Mouse (Mus musculus) layer of hippocampus, adult 2 months (tissue): Measurements from ENCODE around the gene Tnxb. TPM values are rescaled to one million over a fixed set of nuclear protein-coding genes. Genes with fewer than 3 reads are reported as not detected.
"Not testable (repeated sequence)": the region's sequence is repeated elsewhere in the genome, so short reads cannot be mapped to it uniquely, and the experiment has no call there.

Source experiments
- DNase-seq, 2 experiments: peaks; one replicate each; pipeline ENCODE4 v3.0.0; 2022; ENCODE audit warnings: low spot score in 2 of 2
- H3K27ac ChIP-seq: fragments of 200-600 bp; 2 replicates; pipeline ENCODE4 v1.8.1; 2022
- H3K4me3 ChIP-seq: fragments of 200-600 bp; 2 replicates; pipeline ENCODE4 v1.8.1; 2022; ENCODE audit warnings: mild to moderate bottlenecking
- CTCF ChIP-seq: fragments of 200-600 bp; conservative IDR thresholded peaks from 2 replicates; pipeline ENCODE4 v1.8.1; 2022; ENCODE audit warnings: antibody characterized with exemption, mild to moderate bottlenecking, moderate library complexity
- total RNA-seq, 2 experiments: library from RNA; stranded (reverse); gene quantifications; 2 replicates each; pipeline ENCODE4 v1.2.3; 2021

The Tnxb gene
- total RNA-seq, 2 experiments from 2014 or later: 10.9 to 11.0 TPM

GRCm38 (mm10) chr17:34685120-34686110, 15.1 kb downstream of the Tnxb start:
- DNase-seq: no peak
- TF ChIP-seq CTCF: no peak
- no peak overlapping the region for H3K27ac ChIP-seq
- no peak overlapping the region for H3K4me3 ChIP-seq

DNA sequence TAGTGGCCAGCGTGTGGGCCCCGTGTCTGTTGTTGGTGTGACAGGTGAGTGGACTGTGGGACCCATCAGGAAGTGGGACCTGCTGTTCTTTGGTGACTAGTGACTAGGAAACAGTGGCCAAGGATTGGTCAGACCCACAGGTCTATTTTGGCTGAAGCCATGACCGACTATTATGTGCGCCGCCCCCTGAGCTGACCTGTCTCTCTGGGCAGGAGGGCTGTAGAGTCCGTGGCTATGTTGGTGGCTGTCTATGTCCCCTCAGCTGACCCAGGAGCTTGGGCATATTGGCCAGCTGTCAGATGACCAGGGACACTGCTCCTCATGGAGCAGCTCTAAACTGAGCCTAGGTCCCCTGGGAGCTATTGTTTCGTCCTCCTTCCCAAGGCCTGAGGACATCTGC, 18.6 kb downstream of the Tnxb start:
- H3K27ac ChIP-seq: no peak overlapping the region
- no peak overlapping the region for H3K4me3 ChIP-seq
- DNase-seq: no peak
- TF ChIP-seq CTCF: no peak

- Histone ChIP-seq H3K4me3 (no peak overlapping the region), H3K27ac (no peak overlapping the region)
- no peak for DNase-seq
- no peak for TF ChIP-seq CTCF
These were observed 20.1 kb downstream of the Tnxb start for GRCm38 (mm10) chr17:34690458-34690857.

DNA sequence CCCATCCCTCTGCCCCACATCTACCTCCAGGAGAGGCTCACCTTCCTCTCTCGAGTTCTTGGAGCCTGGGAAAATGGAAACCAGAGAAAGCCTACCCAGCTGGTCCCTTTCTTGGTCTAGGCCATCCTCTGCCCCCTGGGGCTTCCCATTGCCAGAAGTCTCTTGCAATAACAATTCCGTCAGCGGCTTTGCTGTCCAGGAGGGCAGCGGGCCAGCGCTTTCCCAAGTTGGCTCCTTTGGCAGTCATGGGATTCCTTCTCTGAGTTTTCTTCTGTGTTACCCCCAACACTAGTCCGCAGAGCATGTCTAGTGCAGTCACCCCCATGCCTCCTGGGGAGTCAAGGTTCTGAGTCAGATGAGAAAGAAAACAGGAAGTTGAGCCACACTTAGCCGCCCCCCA, 22.6 kb downstream of the Tnxb start:
- H3K4me3 ChIP-seq: no peak overlapping the region
- TF ChIP-seq CTCF: no peak

DNA sequence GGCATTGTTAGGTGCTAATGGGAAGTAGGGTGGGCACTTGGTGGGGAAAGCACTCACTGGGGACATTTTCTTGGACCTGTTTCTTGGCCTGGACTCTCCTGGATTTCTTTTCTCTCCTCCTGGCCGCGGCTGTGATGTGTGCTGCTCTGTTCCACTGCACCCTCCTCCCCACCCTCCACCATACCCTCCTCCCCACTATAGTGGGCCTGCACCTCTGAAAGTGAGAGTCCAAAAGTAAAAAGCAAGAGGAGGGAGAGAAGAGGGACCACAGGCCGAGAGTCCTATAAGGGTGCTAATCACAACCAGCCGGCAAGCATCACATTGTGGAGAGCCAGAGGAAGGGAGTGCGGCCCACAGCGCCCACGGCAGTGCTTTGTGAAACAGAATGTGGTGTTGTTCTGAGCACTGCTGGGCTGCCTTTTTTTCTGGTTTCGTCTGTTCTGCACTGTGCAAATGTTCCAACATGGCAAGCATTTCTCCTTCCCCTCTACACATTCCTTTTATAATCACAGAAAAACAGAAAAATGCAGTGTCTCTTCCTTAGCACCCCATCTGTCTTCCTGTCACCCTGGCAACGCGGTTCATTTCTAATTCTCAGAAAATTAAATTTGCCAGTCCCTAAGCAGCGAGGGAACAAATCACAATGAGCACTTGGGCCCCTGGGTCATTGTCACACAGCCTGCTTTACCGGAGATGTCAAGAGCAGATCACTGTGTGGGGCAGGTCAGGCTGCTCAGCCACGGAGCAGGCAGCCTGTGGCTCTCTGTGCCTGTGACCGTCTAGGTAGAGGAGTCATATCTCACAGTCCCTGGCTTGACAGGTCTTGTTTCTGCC, 29.5 kb downstream of the Tnxb start:
- no peak overlapping the region for H3K4me3 ChIP-seq
- DNase-seq: peak; percentile 78 to 91
- peak overlapping the region; percentile 95 for H3K27ac ChIP-seq
- TF ChIP-seq CTCF: no peak; the same call in 1 of the 2 replicates

More for the DNA sequence above, 22.6 kb downstream of the Tnxb start:
- no peak overlapping the region for H3K27ac ChIP-seq
- DNase-seq: no peak

DNA sequence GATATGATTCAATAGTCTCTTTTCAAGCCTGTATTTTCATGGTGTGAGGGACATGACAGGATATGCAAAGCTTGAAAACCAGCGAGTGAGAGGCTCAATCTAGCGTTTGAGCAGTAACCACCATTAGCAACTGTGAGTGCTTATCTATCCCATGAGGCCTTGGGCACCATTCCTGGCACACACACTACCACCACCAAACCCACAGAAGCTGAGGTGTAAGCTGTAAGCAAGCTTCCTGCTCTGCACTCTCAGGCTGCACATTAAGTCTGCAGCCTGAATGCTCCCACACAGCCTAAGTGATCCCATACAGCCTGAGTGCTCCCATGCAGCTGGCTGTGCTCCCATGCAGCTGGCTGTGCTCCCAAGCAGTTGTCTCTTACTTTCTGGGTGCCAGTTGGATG, 30.3 kb downstream of the Tnxb start:
- peak overlapping the region; percentile 95 for H3K27ac ChIP-seq
- peak in 1 of 2 experiments; percentile 36 for DNase-seq
- H3K4me3 ChIP-seq: no peak overlapping the region
- TF ChIP-seq CTCF: no peak

- not testable (repeated sequence) for H3K4me3 ChIP-seq, DNase-seq
- H3K27ac ChIP-seq: peak overlapping the region; percentile 78
These were observed 36.1 kb downstream of the Tnxb start for GRCm38 (mm10) chr17:34706476-34706875.

DNA sequence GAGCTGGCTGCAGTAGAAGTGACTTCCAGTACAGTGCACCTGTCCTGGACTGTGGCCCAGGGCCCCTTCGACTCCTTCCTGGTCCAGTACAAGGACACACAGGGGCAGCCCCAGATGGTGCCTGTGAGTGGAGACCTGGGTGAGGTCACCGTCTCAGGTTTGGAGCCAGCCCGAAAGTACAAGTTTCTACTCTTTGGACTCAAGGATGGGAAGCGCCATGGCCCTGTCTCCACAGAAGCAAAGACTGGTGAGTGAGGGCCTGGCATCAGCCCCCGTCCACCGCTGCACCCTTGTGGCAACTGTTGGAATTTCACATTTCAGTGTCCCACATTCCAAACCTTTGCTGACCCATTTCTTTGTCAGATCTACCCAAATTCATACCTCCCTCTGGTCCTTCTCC, 42.6 kb downstream of the Tnxb start:
- no peak overlapping the region for H3K27ac ChIP-seq
- peak; percentile 83 for TF ChIP-seq CTCF
- H3K4me3 ChIP-seq: no peak overlapping the region
- DNase-seq: peak; percentile 43 to 81

GRCm38 (mm10) chr17:34714181-34714907, 44.0 kb downstream of the Tnxb start:
- not testable (repeated sequence) for H3K27ac ChIP-seq, H3K4me3 ChIP-seq, DNase-seq

- H3K27ac ChIP-seq, H3K4me3 ChIP-seq, DNase-seq: not testable (repeated sequence)
These were observed 44.6 kb downstream of the Tnxb start for GRCm38 (mm10) chr17:34714908-34715445.

DNA sequence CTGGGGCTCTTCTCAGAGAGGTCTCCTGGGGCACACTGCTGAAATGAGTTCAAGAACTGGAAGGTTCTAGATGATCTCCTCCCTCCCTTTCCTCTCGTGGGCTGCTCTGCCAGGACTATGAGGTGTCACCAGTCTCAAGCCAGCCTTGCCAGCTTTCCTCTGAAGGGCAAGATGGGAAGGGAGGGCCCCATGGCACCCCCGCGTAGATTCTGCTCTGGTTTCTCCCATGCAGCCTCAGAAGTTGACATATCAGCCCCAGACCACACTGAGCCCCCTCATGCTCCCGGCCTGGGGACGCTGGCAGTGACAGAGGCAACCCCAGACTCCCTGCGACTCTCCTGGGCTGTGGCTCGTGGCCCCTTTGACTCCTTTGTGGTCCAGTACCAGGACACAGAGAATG, 45.1 kb downstream of the Tnxb start:
- DNase-seq, H3K4me3 ChIP-seq, H3K27ac ChIP-seq: not testable (repeated sequence)

DNA sequence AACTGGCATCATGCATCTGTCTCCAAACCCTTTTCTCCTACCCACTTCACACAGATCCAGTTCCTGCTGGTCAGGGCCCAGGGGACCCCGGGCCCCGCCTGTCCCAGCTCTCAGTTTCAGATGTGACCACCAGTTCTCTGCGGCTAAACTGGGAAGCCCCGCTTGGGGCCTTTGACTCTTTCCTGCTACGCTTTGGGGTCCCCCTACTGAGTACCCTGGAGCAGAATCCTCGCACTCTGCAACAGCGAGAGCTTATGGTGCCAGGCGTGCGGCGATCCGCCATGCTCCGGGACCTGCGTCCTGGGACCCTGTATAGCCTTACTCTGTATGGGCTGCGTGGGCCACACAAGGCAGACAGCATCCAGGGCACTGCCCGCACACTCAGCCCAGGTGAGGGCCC, 45.9 kb downstream of the Tnxb start:
- DNase-seq: no peak
- H3K4me3 ChIP-seq: no peak overlapping the region
- no peak overlapping the region for H3K27ac ChIP-seq
- TF ChIP-seq CTCF: no peak
